Mouse (Mus musculus) liver, embryonic 15.5 days (tissue): ENCODE measurements around the gene Dnm2. TPM values are rescaled to one million over a fixed set of nuclear protein-coding genes. Genes with fewer than 3 reads are reported as not detected.

Experiments used
- ATAC-seq: fragments of 200-750 bp; cut with Nextera tagmentation; 2 replicates; pipeline ENCODE4 v1.8.0; 2017; ENCODE audit warnings: moderate number of reproducible peaks, mild to moderate bottlenecking, moderate library complexity; ENCODE audit not compliant: insufficient read depth
- H3K27ac ChIP-seq: fragments of 300-500 bp; sonication (generic); replicated peaks from 2 replicates; pipeline ENCODE4 v1.5.1; 2015; ENCODE audit warnings: mild to moderate bottlenecking, inconsistent platforms
- H3K27me3 ChIP-seq: fragments of 300-500 bp; sonication (generic); 2 replicates; pipeline ENCODE4 v1.6.1; 2015; ENCODE audit warnings: mild to moderate bottlenecking, inconsistent platforms
- H3K36me3 ChIP-seq: fragments of 300-500 bp; sonication (generic); replicated peaks from 2 replicates; pipeline ENCODE4 v1.6.1; 2015; ENCODE audit warnings: moderate library complexity, mild to moderate bottlenecking, inconsistent platforms
- H3K4me1 ChIP-seq: fragments of 300-500 bp; sonication (generic); replicated peaks from 2 replicates; pipeline ENCODE4 v1.6.1; 2015; ENCODE audit warnings: inconsistent platforms
- H3K4me2 ChIP-seq: fragments of 300-500 bp; sonication (generic); 2 replicates; pipeline ENCODE4 v1.6.1; 2015; ENCODE audit warnings: moderate library complexity, mild to moderate bottlenecking, inconsistent platforms
- H3K4me3 ChIP-seq: fragments of 300-500 bp; sonication (generic); replicated peaks from 2 replicates; pipeline ENCODE4 v1.5.1; 2015; ENCODE audit warnings: mild to moderate bottlenecking, inconsistent platforms
- H3K9ac ChIP-seq: fragments of 300-500 bp; sonication (generic); 2 replicates; pipeline ENCODE4 v1.6.1; 2015; ENCODE audit warnings: moderate library complexity, mild to moderate bottlenecking, inconsistent platforms
- H3K9me3 ChIP-seq: fragments of 300-500 bp; sonication (generic); replicated peaks from 2 replicates; pipeline ENCODE4 v1.6.1; 2016; ENCODE audit warnings: inconsistent platforms
- WGBS: fragments of 180-500 bp; shearing (Covaris S2); methylation state at CpG from one replicate; pipeline ENCODE4 v1.1.7; 2015; ENCODE audit warnings: mixed read lengths; ENCODE audit not compliant: insufficient replicate concordance; 5-methylcytosine and 5-hydroxymethylcytosine counted together
- polyA plus RNA-seq: library from polyadenylated mRNA; unstranded; fragments of >200 nt; fragmentation: Nextera tagmentation; extraction: Ambion mirVana; gene quantifications from 2 replicates; pipeline ENCODE4 v1.2.1, GENCODE M21; 2015

The Dnm2 gene
- polyA plus RNA-seq, 1 experiment from 2014 or later = 52.9 TPM

DNA sequence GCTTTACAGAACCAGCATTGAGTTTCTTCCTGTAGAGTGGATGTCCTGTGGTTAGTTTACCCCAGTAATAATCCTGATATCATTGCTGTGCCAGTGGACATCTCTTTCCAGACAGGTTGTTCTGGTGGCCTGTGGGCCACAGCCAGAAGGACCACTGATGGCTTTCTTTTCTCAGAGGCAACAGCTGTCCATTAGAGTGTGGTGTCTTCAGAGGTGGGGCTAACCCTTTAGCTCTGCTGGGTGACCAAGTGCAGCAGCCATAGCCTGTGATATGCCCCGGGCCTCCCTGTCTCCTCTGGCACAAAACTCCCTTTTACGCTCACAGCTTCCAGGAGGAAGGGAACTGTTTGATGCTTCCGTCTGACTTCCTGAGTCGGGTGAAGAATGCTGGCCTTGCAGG, 19.9 kb downstream of the Dnm2 start:
- Histone ChIP-seq H3K36me3 (peaks cover 15% of the 10 kb centered on the region), H3K27ac (0 out of 2 replicates have a peak overlapping the region, but pooled peaks have one; percentile 6), H3K4me1 (peaks cover 47% of the 10 kb centered on the region), H3K27me3 (no peaks in the 10 kb centered on the region), H3K9ac (no peak overlapping the region), H3K4me3 (no peak overlapping the region), H3K4me2 (no peak overlapping the region), H3K9me3 (no peaks in the 10 kb centered on the region)
- ATAC-seq = no peak
- WGBS = 73% methylated on average over 4 of the region's 4 CpGs

DNA sequence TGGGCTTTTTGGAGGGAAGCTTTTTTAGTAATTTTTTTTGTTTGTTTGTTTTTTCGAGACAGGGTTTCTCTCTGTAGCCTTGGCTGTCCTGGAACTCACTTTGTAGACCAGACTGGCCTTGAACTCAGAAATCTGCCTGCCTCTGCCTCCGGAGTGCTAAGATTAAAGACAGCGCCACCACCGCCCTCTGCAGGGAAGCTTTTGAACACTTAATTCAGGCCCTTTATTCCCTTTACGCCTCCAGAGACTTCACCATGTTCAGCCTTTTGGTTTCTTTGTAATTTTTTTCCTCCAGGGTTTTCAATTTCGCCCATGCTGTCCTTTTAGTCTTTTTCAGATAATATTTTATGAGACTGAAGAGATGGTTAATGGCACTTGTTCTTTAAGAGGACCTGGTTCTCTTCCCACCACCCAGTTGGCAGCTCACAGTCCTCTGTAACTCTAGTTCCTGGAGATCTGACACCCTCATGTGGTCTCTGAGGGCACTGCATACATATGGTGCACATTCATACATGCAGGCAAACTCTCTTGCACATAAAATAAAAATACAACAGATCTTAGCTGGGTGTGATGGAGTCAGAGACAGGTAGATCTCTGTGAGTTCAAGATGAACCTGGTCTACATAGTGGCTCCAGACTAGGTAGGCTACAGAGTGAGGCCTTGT, 20.5 kb downstream of the Dnm2 start:
- 79% methylated on average over 6 of the region's 6 CpGs for WGBS
- H3K9me3 ChIP-seq = no peaks in the 10 kb centered on the region

DNA sequence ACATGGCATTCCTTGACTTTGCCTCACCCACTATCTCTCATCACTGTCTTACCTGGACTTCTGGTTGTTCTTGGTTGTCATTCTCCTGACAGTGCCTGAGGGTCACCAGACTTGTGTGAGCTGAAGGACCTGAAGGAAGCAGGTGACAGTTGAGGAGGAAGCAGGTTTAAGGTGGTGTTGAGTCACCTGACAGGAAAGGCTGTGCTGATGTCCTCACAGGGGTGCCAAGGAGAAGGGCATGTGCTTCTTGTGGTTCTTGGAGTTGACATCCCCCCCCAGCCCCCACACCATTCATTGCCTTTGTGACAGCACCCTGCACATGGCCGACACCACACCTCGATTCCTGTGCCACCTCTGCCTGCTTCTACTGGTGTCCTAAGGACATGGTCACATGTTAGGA, 23.1 kb downstream of the Dnm2 start:
- peaks cover 61% of the 10 kb centered on the region for H3K4me1 ChIP-seq
- no peak overlapping the region for H3K4me2 ChIP-seq
- ATAC-seq = no peak
- no peaks in the 10 kb centered on the region for H3K27me3 ChIP-seq
- no peak overlapping the region for H3K4me3 ChIP-seq
- no peak overlapping the region for H3K9ac ChIP-seq
- WGBS = 82% methylated on average over 2 of the region's 2 CpGs
- H3K27ac ChIP-seq = no peak overlapping the region
- no peaks in the 10 kb centered on the region for H3K9me3 ChIP-seq
- H3K36me3 ChIP-seq = peaks cover 15% of the 10 kb centered on the region

More for the DNA sequence above, 20.5 kb downstream of the Dnm2 start:
- no peaks in the 10 kb centered on the region for H3K27me3 ChIP-seq
- no peak overlapping the region for H3K27ac ChIP-seq
- H3K36me3 ChIP-seq = peaks cover 15% of the 10 kb centered on the region
- H3K4me2 ChIP-seq = no peak overlapping the region
- H3K9ac ChIP-seq = no peak overlapping the region
- H3K4me3 ChIP-seq = no peak overlapping the region
- ATAC-seq = no peak
- H3K4me1 ChIP-seq = peaks cover 48% of the 10 kb centered on the region

DNA sequence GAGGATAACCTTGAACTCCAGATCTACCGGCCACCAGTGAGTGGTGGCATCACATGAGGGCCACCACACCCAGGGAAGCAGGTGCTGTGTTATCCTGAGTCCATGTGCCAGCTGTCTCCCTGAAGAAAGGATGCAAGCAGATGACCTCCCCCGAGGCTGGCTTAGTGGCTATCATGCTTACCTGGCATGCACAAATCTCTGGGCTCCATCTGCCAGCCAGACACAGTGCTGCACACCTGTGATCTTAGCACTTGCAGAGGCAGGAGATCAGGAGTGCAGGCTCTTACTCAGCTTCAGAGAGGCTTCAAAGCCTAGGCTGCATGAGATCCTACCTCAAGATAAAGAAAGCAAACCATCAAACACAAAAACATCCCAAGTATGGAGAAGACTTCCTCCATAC, 25.0 kb downstream of the Dnm2 start:
- no peaks in the 10 kb centered on the region for H3K27me3 ChIP-seq
- no peak overlapping the region for H3K27ac ChIP-seq
- H3K4me2 ChIP-seq = no peak overlapping the region
- H3K9me3 ChIP-seq = no peaks in the 10 kb centered on the region
- H3K4me3 ChIP-seq = no peak overlapping the region
- peaks cover 15% of the 10 kb centered on the region for H3K36me3 ChIP-seq
- H3K4me1 ChIP-seq = peaks cover 68% of the 10 kb centered on the region
- H3K9ac ChIP-seq = no peak overlapping the region
- 63% methylated on average over 2 of the region's 2 CpGs for WGBS
- no peak for ATAC-seq

DNA sequence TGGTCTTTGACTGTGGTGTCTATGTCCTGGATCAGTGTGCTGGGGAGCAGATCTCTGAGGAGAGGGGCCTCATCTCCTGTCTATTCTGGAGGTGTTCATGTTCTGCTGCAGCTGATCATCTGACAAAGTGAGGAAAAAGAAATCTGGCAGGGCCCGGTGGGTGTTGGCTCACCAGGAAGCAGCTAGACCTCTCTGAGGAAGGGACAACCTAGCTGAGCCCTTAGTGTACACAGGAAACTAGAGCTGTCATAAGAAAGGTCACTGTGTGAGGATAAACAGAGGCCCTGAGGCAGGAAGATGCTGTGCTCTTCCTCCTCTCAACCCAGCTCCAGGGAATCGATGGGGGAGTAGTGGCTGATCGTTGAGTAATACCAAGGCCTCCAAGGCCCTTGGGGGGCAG, 25.6 kb downstream of the Dnm2 start:
- no peak overlapping the region for H3K4me3 ChIP-seq
- H3K27me3 ChIP-seq = no peaks in the 10 kb centered on the region
- ATAC-seq = peak; percentile 14; the same call in 1 of the 2 replicates
- 44% methylated on average over 3 of the region's 3 CpGs for WGBS
- H3K4me2 ChIP-seq = no peak overlapping the region
- peaks cover 71% of the 10 kb centered on the region for H3K4me1 ChIP-seq
- peaks cover 10% of the 10 kb centered on the region for H3K36me3 ChIP-seq
- H3K9me3 ChIP-seq = no peaks in the 10 kb centered on the region
- no peak overlapping the region for H3K9ac ChIP-seq
- H3K27ac ChIP-seq = no peak overlapping the region

DNA sequence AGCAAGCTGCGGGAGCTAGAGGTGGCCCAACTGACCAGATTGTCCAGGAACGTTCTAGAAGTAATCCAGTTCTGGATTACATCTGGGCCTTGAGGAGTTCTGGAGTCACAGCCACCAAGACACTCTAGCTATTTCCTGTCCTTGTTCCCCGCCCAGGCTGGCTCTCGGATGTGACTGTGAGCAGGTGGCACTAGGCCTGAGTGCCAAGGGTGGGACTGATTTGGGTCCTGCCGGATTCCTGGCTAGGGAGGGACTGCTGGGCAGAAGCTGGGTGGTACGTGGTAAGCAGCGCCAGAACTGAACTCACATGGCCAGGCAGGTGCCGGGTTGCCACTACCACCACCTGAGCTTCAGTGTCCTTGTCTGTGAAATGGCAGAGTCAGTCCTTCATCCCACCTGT, 26.7 kb downstream of the Dnm2 start:
- WGBS = 66% methylated on average over 8 of the region's 8 CpGs
- H3K36me3 ChIP-seq = peaks cover 5% of the 10 kb centered on the region
- H3K9me3 ChIP-seq = no peaks in the 10 kb centered on the region
- H3K4me1 ChIP-seq = peaks cover 74% of the 10 kb centered on the region
- ATAC-seq = no peak
- H3K27ac ChIP-seq = peak overlapping the region; percentile 42
- peak overlapping the region; percentile 31 for H3K4me2 ChIP-seq
- H3K27me3 ChIP-seq = no peaks in the 10 kb centered on the region
- no peak overlapping the region for H3K9ac ChIP-seq
- H3K4me3 ChIP-seq = no peak overlapping the region

DNA sequence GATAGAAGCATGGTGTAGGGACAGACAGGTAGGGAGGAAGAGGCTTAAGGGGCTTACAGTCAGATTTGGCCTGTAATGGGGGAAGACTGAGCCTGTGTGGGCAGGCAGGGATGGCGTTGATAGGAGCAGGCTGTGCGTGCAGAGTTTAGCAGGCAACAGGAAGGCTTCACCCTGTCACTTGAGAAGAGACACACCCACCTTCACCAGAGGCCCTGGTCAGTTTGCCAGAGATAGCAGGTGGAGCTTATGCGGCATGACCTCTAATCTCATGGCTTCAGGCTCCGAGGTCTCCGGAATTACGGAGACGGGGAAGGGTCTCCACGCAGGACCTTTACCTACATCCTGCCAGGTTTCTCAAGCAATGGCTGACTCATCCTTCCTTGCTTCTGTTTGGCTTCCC, 27.2 kb downstream of the Dnm2 start:
- H3K4me2 ChIP-seq = peak overlapping the region; percentile 31
- no peaks in the 10 kb centered on the region for H3K9me3 ChIP-seq
- no peak overlapping the region for H3K9ac ChIP-seq
- 14% methylated on average over 8 of the region's 8 CpGs for WGBS
- no peak overlapping the region for H3K4me3 ChIP-seq
- H3K4me1 ChIP-seq = peaks cover 75% of the 10 kb centered on the region
- peaks cover 7% of the 10 kb centered on the region for H3K36me3 ChIP-seq
- peak overlapping the region; percentile 42 for H3K27ac ChIP-seq
- peak; percentile 69 for ATAC-seq
- H3K27me3 ChIP-seq = no peaks in the 10 kb centered on the region

DNA sequence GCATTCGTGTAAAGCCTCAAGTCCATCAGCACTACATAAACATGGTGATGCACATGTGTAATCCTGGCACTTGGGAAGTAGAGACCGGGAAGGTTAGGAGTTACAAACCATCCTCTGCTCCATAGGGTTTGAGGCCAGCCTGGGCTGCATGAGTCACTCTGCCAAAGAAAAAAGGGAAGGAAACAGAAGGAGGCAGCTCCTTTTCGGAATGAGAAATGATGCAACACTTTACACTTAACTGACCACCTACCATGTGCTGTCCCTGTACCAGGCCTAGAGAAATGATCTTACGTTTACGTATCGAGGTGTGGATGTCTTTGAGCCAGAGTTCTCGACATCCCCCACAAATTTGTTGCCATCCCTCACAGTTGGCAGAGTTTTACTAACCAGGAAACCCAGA, 28.3 kb downstream of the Dnm2 start:
- Histone ChIP-seq H3K27me3 (no peaks in the 10 kb centered on the region), H3K9ac (no peak overlapping the region), H3K4me1 (peaks cover 73% of the 10 kb centered on the region), H3K27ac (peak overlapping the region; percentile 53; the same call in 1 of the 2 replicates), H3K4me3 (no peak overlapping the region), H3K9me3 (no peaks in the 10 kb centered on the region), H3K4me2 (no peak overlapping the region), H3K36me3 (peaks cover 4% of the 10 kb centered on the region)
- WGBS = 50% methylated on average over 7 of the region's 7 CpGs
- no peak for ATAC-seq

DNA sequence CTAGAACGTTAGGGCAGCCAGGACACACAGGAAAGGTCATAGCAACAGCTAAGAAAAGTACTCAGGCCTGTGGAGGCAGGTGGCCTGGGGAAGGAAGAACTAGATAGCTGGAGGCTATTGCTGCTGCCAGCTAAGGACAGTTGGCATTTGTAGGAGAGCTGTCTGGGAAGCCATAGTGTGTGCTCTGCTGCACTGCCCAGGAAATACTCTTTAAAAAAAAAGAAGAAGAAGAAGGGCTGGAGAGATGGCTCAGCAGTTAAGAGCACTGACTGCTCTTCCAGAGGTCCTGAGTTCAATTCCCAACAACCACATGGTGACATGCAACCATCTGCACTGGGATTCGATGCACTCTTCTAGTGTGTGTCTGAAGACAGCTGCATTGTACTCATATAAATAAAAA, 28.8 kb downstream of the Dnm2 start:
- H3K9me3 ChIP-seq = no peaks in the 10 kb centered on the region
- H3K4me3 ChIP-seq = no peak overlapping the region
- no peak overlapping the region for H3K9ac ChIP-seq
- H3K27me3 ChIP-seq = no peaks in the 10 kb centered on the region
- H3K4me1 ChIP-seq = peaks cover 70% of the 10 kb centered on the region
- H3K27ac ChIP-seq = peak overlapping the region; percentile 53; the same call in 1 of the 2 replicates
- H3K36me3 ChIP-seq = peaks cover 8% of the 10 kb centered on the region
- no peak overlapping the region for H3K4me2 ChIP-seq
- WGBS = 63% methylated on average over 2 of the region's 2 CpGs
- no peak for ATAC-seq

DNA sequence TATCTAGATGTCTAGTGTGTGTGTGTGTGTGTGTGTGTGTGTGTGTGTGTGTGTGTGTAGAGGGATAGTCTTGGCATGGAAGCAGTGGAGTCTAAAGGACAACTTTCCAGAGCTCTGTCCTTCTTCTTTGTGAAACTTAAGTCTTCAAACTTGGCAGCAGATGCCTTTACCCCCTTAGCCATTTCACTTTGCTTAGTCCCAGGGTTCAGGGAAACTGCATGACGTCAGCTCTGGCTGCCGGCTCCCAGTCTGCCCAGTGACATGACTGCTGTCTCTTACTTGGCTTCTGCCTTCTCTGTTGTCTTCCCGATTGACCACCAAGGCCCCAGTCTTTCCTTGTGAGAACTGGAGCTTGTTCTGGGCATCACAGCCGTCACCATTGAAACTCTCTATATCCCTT, 29.8 kb downstream of the Dnm2 start:
- no peak for ATAC-seq
- H3K27ac ChIP-seq = no peak overlapping the region
- no peak overlapping the region for H3K4me2 ChIP-seq
- 72% methylated on average over 4 of the region's 4 CpGs for WGBS
- H3K27me3 ChIP-seq = no peaks in the 10 kb centered on the region
- H3K4me3 ChIP-seq = no peak overlapping the region
- peaks cover 19% of the 10 kb centered on the region for H3K36me3 ChIP-seq
- peaks cover 59% of the 10 kb centered on the region for H3K4me1 ChIP-seq
- H3K9ac ChIP-seq = no peak overlapping the region
- H3K9me3 ChIP-seq = no peaks in the 10 kb centered on the region

DNA sequence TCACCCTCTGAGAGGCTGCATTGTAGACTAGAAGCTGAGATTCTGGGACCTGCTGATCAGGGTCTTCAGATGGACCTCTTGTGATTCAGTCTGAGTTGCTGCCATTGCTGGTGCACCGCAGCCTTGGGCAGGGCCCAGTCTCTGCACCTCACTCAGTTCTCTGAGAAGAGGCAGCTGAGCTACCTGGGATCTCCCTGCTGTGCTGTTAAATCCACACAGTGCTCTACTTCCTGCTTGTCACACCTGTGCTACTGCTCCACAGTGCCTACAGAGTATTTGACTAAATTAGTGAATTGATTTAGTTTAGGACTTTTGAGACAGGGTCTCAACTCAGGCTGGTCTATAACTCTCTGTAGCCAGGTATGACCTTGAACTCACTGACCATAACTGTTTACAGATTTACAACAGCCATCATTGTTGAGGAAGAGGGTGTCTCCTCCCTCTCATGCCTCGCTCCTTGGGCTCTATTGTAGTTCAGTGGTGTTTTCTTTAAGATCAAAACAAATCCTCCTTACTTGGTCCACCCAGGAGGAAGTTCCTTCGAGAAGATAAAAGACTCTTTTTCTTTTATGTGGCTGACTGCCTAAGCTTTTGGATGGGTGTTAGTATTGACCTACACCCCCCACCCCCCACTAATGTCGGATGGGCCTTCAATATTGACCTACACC, 30.5 kb downstream of the Dnm2 start:
- WGBS = 54% methylated on average over 4 of the region's 4 CpGs

More for the DNA sequence above, 30.5 kb downstream of the Dnm2 start:
- peaks cover 25% of the 10 kb centered on the region for H3K36me3 ChIP-seq
- no peak overlapping the region for H3K4me3 ChIP-seq
- no peaks in the 10 kb centered on the region for H3K9me3 ChIP-seq
- no peak overlapping the region for H3K9ac ChIP-seq
- ATAC-seq = no peak
- H3K4me1 ChIP-seq = peaks cover 52% of the 10 kb centered on the region
- H3K27me3 ChIP-seq = no peaks in the 10 kb centered on the region
- H3K4me2 ChIP-seq = no peak overlapping the region
- no peak overlapping the region for H3K27ac ChIP-seq
